Mouse (Mus musculus) lung, embryonic 14.5 days (tissue): Measurements from ENCODE around the gene Med21. TPM values are rescaled to one million over a fixed set of nuclear protein-coding genes. Genes with fewer than 3 reads are reported as not detected.
A peak's percentile ranks its signal among the peaks of the same experiment; 100 is the strongest.

ENCODE experiments used
- ATAC-seq: fragments of 200-750 bp; cut with Nextera tagmentation; 2 replicates; pipeline ENCODE4 v1.8.0; 2017; ENCODE audit warnings: mild to moderate bottlenecking, moderate TSS enrichment, moderate library complexity; ENCODE audit not compliant: insufficient read depth
- DNase-seq: peaks from one replicate; pipeline ENCODE4 v3.0.0-alpha.2; 2015
- H3K27ac ChIP-seq: fragments of 300-500 bp; sonication (generic); 2 replicates; pipeline ENCODE4 v1.5.1; 2014; ENCODE audit warnings: low read depth, mild to moderate bottlenecking, moderate library complexity
- H3K27me3 ChIP-seq: fragments of 300-500 bp; sonication (generic); 2 replicates; pipeline ENCODE4 v1.6.1; 2014; ENCODE audit warnings: low read length, control low read depth; ENCODE audit not compliant: insufficient read depth
- H3K36me3 ChIP-seq: fragments of 300-500 bp; sonication (generic); 2 replicates; pipeline ENCODE4 v1.6.1; 2014; ENCODE audit warnings: control low read depth; ENCODE audit not compliant: insufficient read depth
- H3K4me1 ChIP-seq: fragments of 300-500 bp; sonication (generic); 2 replicates; pipeline ENCODE4 v1.6.1; 2014; ENCODE audit warnings: antibody characterized with exemption, control low read depth; ENCODE audit not compliant: insufficient read depth
- H3K4me2 ChIP-seq: fragments of 300-500 bp; sonication (generic); 2 replicates; pipeline ENCODE4 v1.6.1; 2014; ENCODE audit warnings: mild to moderate bottlenecking
- H3K4me3 ChIP-seq: fragments of 300-500 bp; sonication (generic); 2 replicates; pipeline ENCODE4 v1.5.1; 2014; ENCODE audit warnings: low read depth, low read length
- H3K9ac ChIP-seq: fragments of 300-500 bp; sonication (generic); 2 replicates; pipeline ENCODE4 v1.6.1; 2014
- H3K9me3 ChIP-seq: fragments of 300-500 bp; sonication (generic); 2 replicates; pipeline ENCODE4 v1.6.1; 2016; ENCODE audit warnings: low read depth, low read length, control low read depth
- CTCF ChIP-seq: IDR thresholded peaks from 2 replicates; pipeline ENCODE4 v1.5.1; 2016; ENCODE audit warnings: antibody characterized with exemption, low read depth
- WGBS: fragments of 180-500 bp; shearing (Covaris S2); extraction: QIAGEN DNeasy Blood & Tissue Kit; methylation state at CpG from one replicate; pipeline ENCODE4 v1.1.7; 2014; 5-methylcytosine and 5-hydroxymethylcytosine counted together
- polyA plus RNA-seq: library from polyadenylated mRNA; unstranded; fragments of >200 nt; fragmentation: Nextera tagmentation; extraction: Ambion mirVana; gene quantifications from 2 replicates; pipeline ENCODE4 v1.2.1, GENCODE M21; 2014

Gene Med21
- polyA plus RNA-seq, 1 experiment from 2014 or later, result 138 TPM

DNA sequence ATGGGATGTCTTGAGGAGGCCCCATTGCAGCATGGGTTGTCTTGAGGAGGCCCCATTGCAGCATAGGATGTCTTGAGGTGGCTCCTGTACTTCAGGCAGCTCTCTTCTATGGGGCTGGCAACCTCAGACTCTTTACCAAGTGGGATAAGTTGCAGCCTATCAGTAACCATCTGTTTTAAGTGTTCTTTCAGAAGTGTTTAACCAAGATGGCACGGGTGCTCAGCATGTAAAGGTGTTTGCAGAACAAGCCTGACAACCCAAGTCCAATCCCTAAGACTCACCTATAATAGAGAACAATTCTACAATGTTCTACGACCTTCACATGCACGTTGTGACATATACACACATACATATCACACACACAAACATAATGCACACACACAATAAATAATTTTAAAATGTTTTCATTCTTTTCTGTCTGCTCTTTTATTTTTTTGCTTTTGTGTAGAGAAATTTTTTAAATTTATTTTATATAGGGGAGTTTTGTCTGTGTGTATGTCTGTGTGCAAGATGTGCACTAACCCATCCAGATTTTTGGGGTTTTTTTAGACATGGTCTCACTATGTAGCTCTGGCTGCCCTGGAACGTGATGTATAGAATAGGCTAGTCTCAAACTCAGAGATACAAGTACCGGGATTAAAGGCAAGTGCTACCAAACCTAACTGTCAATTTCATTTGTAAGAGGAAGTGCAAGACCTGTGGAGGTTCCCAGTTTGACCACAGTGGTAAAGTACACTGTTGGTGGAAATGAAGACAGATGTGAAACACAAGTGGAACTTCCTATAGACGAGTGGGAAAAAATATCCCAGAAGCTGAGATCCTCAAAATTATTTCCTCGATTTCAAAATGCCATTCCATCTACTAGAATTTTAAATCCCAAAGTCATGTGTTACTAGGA is 2.0 kb upstream of the Med21 start:
- H3K9ac ChIP-seq, result no peak overlapping the region
- no peak overlapping the region for H3K4me2 ChIP-seq
- no peaks in the 10 kb centered on the region for H3K9me3 ChIP-seq
- 78% methylated on average over 7 of the region's 7 CpGs for WGBS
- no peak for TF ChIP-seq CTCF
- H3K4me3 ChIP-seq, result no peak overlapping the region
- DNase-seq, result no peak
- no peaks in the 10 kb centered on the region for H3K4me1 ChIP-seq
- ATAC-seq, result no peak
- no peaks in the 10 kb centered on the region for H3K27me3 ChIP-seq
- no peak overlapping the region for H3K27ac ChIP-seq
- H3K36me3 ChIP-seq, result no peaks in the 10 kb centered on the region

DNA sequence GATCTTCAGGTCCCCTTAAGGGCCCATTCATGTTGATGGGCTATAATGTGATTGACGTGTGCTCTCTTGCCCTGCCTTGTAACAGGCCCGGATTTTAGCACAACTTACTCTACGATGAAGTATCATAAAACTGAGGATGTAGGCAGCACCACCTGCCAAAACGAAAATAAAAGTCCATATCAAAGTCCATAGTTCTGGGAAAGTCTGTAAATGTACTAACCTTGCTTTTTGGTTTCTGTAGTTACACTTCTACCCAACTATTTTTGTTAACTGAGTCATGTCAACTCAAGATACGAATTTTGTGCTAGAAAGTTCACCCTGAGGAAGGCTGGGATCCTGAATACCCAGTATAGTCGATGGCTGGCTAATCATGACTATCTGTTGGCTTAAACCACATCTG is 1.4 kb upstream of the Med21 start:
- Histone ChIP-seq H3K27ac (no peak overlapping the region), H3K9ac (no peak overlapping the region), H3K4me3 (no peak overlapping the region), H3K27me3 (no peaks in the 10 kb centered on the region), H3K4me2 (no peak overlapping the region), H3K36me3 (no peaks in the 10 kb centered on the region), H3K4me1 (no peaks in the 10 kb centered on the region), H3K9me3 (no peaks in the 10 kb centered on the region)
- WGBS, result 76% methylated on average over 6 of the region's 6 CpGs
- no peak for TF ChIP-seq CTCF
- DNase-seq (no peak), ATAC-seq (no peak)

DNA sequence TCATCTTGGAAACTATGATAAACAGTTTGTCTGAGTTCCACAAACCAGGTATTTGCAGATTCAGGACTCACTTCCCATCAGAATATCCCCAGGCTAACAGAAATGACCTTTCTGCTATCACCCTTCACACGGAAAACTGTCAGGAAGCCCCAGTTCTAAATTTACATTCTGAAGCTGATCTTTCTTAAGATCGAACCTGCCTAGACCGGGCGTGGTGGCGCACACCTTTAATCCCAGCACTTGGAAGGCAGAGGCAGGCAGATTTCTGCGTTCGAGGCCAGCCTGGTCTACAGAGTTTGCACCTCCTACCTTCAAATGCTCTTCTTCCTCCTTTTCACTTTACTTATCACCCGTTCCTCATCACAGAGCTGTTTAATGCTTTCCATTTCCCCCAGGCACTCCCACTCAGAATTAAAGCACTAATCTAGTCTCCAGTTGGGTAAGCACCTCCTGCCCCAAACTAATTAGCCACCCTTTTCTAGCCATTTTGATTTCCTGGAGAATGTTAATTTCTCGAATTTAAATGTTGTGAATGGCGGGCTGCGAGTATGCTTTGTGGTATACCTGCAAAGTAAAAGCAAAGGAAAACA is 631 bp upstream of the Med21 start:
- no peaks in the 10 kb centered on the region for H3K4me1 ChIP-seq
- no peak for TF ChIP-seq CTCF
- WGBS, result 64% methylated on average over 11 of the region's 11 CpGs
- H3K27me3 ChIP-seq, result no peaks in the 10 kb centered on the region
- H3K36me3 ChIP-seq, result no peaks in the 10 kb centered on the region
- H3K9ac ChIP-seq, result peak overlapping the region; percentile 48
- peak overlapping the region; percentile 24; the same call in 1 of the 2 replicates for H3K27ac ChIP-seq
- DNase-seq (no peak), ATAC-seq (no peak)
- peak overlapping the region; percentile 68 for H3K4me2 ChIP-seq
- H3K4me3 ChIP-seq, result peak overlapping the region; percentile 68
- H3K9me3 ChIP-seq, result no peaks in the 10 kb centered on the region

DNA sequence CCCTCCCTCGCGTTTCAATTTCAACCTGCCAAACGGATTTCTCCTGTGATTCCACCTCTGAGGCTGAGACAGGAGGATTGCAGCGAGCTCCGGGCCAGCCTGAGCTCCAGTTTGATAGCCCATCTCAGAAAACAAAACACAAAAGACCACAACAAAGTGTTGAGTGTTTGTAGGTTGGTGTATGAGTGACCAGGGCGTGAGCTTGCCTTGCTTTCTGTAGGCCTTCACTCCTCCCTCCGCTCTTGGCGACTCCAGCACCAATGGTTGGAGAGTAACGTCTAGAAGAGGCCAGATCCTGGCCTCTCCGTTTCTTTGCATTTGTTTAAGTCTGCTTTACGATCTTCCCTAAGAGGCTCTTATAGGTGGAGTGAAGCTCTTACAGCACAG is 830 bp downstream of the Med21 start:
- H3K36me3 ChIP-seq, result no peaks in the 10 kb centered on the region
- H3K4me3 ChIP-seq, result peak overlapping the region; percentile 68
- WGBS, result 27% methylated on average over 11 of the region's 11 CpGs
- DNase-seq (peak; percentile 32), ATAC-seq (0 out of 2 replicates have a peak, but pooled peaks have one; percentile 18)
- no peaks in the 10 kb centered on the region for H3K9me3 ChIP-seq
- TF ChIP-seq CTCF, result no peak
- no peaks in the 10 kb centered on the region for H3K27me3 ChIP-seq
- H3K4me1 ChIP-seq, result no peaks in the 10 kb centered on the region
- peak overlapping the region; percentile 68 for H3K4me2 ChIP-seq
- H3K9ac ChIP-seq, result peak overlapping the region; percentile 84
- H3K27ac ChIP-seq, result peak overlapping the region; percentile 93; the same call in 1 of the 2 replicates

DNA sequence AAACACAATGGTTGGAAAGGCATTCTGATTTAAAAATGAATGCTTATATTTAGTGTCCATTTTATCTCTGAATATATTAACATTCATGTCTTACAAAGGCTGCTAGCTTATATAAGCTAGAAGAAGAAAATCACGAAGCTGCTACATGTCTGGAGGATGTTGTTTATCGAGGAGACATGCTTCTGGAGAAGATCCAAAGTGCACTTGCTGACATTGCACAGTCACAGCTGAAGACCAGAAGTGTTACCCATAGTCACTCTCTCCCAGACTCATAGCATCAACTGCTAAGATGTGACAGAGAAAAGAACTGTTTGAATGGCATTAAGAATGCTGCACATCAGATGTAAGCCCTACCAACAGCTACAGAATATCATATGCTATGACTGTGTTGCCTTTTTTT is 7.7 kb downstream of the Med21 start:
- H3K4me3 ChIP-seq, result no peak overlapping the region
- ATAC-seq, result no peak
- no peak overlapping the region for H3K27ac ChIP-seq
- no peaks in the 10 kb centered on the region for H3K9me3 ChIP-seq
- H3K9ac ChIP-seq, result no peak overlapping the region
- H3K4me2 ChIP-seq, result no peak overlapping the region
- WGBS, result 60% methylated on average over 2 of the region's 2 CpGs
- no peaks in the 10 kb centered on the region for H3K27me3 ChIP-seq
- peak; percentile 29 for DNase-seq
- no peaks in the 10 kb centered on the region for H3K4me1 ChIP-seq
- no peak for TF ChIP-seq CTCF
- H3K36me3 ChIP-seq, result peaks cover 14% of the 10 kb centered on the region

DNA sequence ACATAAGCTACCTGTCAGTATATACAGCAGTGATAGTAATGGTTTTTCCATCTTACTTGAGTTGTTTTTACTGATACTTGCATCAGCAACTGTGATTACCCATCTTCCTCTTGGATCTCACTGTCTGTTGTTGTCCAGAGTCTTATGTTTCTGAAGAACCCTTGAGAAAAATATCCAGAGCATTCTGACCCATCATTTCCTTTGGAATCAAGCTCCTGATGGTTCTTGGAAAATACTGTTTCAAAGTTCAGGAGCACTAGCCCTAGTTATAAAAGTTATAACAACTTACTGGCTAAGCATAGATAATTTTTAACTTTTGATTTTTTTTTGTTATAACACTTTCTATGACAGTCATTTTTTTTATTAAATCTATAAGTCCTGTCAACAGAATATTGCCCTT is 9.1 kb downstream of the Med21 start:
- H3K4me3 ChIP-seq, result no peak overlapping the region
- TF ChIP-seq CTCF, result no peak
- H3K4me1 ChIP-seq, result no peaks in the 10 kb centered on the region
- ATAC-seq, result no peak
- H3K36me3 ChIP-seq, result peaks cover 14% of the 10 kb centered on the region
- no peaks in the 10 kb centered on the region for H3K9me3 ChIP-seq
- H3K9ac ChIP-seq, result no peak overlapping the region
- H3K4me2 ChIP-seq, result no peak overlapping the region
- no peak for DNase-seq
- H3K27ac ChIP-seq, result no peak overlapping the region
- no peaks in the 10 kb centered on the region for H3K27me3 ChIP-seq

DNA sequence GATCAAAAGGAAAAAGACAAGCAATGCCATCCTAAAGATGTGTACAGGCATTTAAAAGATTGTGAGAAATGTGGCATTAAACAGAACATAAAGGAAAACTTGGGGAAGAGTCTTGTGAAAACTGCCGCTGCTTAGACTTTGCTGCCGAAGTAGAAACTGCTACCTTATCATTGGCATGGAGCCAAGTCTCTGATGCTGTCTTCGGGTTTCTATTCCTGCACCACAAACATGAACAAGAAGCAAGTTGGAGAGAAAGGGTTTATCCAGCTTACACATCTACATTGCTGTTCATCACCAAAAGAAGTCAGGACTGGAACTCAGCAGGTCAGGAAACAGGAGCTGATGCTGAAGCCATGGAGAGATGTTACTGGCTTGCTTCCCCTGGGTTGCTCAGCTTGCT is 10.8 kb downstream of the Med21 start:
- Histone ChIP-seq H3K36me3 (peaks cover 14% of the 10 kb centered on the region), H3K27me3 (no peaks in the 10 kb centered on the region), H3K27ac (no peak overlapping the region), H3K4me1 (no peaks in the 10 kb centered on the region), H3K4me3 (no peak overlapping the region), H3K4me2 (no peak overlapping the region), H3K9ac (no peak overlapping the region), H3K9me3 (no peaks in the 10 kb centered on the region)
- WGBS, result 44% methylated on average over 3 of the region's 3 CpGs
- ATAC-seq (no peak), DNase-seq (peak; percentile 18)
- TF ChIP-seq CTCF, result no peak
